Mouse (Mus musculus): Measurements from ENCODE around the gene Aven.

Aven gene

DNA sequence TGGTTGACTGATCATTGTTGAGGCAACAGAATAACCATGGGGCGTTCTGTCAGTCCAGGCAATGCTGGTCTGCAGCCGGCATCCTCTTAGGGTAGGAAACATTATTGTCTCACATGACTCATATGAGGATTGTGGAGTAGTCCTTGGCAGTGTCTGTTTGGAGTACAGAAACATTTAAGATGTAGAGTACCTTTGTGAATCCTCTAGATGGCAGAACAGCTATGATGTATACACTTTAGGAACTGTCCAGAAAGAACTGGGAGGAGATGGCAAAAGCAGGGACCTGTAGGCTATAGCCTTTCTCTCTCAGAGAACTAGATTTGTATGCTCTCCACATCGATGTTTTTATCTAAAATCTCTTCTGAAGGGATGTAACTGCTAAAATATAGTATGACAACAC lies 34.2 kb downstream of the Aven start:
- in situ Hi-C loops (cut with MboI; ENCODE audit: unreplicated experiment in 2 of 2), result loop anchor here (25.0 kb wide), 2 partner anchors 235 to 910 kb away; no protein-coding TSS in a partner anchor

DNA sequence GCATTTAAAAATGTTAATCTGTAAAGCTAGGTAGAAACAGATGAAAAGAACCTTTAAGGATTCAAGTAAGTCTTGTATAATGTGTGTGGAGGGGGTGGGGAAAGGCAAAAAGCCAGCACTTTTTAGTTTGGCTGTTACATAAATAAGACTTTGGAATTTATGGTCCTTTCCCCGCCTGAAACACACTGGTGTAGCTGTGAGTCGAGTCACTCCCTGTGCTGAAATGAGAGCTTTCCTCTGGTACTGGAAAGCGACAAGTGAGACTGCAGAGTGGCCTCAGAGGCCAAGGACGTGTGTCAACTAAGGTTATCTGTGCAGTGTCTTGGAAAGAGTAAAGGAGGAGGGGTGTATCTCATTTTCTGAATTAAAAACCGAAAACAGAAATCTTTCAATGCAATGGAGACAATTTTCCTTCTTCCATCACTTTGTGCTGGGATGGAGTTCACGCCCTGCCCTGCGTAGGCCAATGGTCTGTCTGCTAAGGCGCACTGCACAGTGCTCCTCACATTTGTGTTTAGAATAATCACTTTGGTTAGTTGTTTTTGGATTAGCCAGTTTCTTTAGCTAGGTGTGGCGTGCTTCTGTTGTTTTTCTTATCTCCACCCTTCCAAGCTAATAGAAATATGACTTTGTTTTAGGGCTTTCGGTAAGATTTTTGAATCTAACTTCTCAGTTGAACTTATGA lies 40.2 kb downstream of the Aven start:
- in situ Hi-C loops (cut with MboI; ENCODE audit: unreplicated experiment in 2 of 2), result loop anchor here (25.0 kb wide), 2 partner anchors 229 to 904 kb away; no protein-coding TSS in a partner anchor

DNA sequence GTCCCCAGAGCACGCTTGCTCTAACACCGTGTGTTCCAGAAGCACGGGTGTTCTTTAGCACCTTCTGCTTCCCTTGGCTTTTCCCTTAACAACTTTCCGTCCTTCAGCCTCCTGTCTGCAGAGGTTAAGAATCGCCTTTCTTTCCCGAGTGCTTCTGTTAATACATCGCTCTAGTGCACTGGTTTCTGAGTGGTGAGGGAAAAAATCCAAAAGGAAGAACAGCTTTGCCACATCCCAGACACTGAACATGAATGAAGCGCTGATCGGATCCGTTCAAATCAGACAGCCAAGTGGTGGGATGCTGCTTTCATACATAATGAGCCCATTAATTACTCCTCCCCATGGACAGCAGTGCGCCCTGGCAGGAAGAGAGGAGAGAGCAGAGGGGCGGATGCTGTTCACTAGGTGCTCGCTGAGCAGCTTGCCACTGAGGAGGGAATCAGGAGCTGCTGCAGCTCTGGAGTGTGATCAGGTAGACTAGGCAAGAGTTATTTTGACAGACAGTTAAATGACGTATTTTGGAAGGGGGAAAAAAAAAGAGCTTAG lies 42.0 kb downstream of the Aven start:
- in situ Hi-C loops (cut with MboI; ENCODE audit: unreplicated experiment in 2 of 2), result loop anchor here (25.0 kb wide), 2 partner anchors 228 to 903 kb away; no protein-coding TSS in a partner anchor

DNA sequence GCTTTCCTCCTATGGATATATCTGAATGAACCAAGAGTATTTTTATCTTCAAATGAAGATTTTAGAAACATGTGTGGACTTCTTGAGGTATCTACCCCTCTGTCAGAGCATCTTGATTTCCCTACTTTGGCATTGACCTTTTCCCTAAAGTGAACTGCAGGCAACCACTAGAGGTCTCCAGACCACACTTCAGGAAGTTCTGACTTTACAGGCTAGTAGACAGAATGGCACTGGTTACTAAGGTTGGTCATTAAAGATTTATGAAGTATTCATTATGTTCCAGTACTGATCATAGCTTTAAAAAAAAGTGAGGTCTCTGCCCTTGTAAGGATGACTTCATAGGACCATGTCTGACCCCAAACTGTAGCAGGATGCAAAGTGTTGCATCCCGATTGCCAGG lies 46.0 kb downstream of the Aven start:
- in situ Hi-C loops (cut with MboI; ENCODE audit: unreplicated experiment in 2 of 2), result loop anchor here (25.0 kb wide), 2 partner anchors 224 to 899 kb away; no protein-coding TSS in a partner anchor

DNA sequence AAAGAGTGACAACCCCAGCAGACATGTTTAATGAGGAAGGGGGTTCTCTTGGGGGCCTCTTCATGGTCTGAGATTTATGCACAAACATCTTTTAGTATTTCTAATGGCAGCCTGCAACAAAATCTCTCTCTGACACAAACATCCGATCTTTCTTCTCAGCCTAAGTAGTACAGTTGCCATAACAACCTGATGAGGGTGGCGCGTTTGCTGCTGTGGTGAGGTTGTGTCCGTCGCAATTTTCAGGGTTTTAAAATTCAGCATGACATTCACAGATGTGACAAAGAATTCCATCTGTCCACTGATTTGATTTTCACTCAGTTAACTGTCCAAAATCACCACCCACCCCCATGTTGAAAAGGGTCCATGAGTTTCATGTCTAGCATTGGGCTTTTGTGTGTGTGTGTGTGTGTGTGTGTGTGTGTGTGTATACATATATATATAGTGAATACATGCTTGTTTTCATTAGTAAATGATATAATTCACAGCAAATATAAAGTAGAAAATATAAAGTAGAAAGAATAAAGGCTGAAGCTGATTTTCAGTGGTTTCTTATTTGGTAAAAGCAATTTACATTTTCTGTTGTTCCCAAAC lies 49.0 kb downstream of the Aven start:
- in situ Hi-C loops (cut with MboI; ENCODE audit: unreplicated experiment in 2 of 2), result loop anchor here (10.0 to 25.0 kb wide), 3 partner anchors 221 to 896 kb away; no protein-coding TSS in a partner anchor

DNA sequence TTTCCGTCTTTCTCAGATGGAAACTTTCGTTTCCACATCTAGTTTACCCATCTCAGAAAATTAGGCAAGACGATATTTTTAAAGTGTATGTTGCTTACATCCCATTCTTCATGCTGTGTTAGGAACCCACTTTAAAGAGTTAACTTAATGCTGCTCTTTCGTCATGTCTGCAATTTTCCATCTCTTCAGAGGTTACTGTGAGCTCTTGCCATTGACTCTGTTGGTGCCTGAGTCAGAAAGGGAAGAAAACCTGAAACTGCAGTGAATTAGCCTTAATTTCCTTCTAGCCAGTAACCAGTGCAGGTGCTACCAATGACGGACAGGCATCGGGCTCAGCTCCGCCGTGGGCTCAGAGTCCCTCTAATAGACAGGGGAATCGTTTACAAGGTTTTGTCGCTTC lies 63.8 kb downstream of the Aven start:
- in situ Hi-C loops (cut with MboI; ENCODE audit: unreplicated experiment in 2 of 2), result no loop called here

DNA sequence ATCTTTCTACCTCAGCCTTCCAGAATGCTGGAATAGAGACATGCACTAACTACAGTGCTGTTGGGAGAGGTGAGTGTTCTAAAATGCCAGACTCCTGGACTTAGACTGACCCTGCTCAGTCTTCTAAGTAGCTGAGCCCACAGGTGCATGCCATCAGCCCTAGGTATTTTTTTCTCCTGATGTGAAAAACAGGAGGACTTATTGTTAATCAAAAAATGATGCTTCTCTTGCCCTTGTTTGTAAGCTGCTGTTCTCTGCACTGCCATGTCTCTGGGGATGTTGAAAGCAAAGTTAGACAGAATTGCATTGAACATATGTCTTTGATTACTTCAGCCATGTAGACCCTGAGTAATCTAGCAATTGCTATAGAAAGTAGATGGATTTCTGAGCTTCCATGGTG lies 64.7 kb downstream of the Aven start:
- in situ Hi-C loops (cut with MboI; ENCODE audit: unreplicated experiment in 2 of 2), result no loop called here

DNA sequence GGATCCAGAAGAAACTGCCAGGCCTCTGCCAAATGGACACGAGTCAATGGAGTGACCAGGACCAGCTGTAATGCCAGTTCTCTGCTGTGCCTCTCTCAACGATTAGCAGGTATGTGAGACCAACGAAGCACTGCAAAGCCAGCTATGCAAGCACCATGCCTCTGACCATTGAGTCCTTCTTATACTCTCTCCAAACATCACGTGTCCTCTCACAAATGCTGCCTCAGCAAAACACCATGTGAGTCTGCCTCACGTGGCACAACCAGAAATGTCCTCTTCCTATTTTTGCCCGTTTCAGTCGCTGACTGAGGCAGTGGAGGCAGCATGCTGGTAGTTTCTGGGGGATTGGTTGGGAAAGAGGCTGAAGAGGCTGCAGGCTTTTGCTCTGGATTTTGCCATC lies 68.8 kb downstream of the Aven start:
- in situ Hi-C loops (cut with MboI; ENCODE audit: unreplicated experiment in 2 of 2), result no loop called here

DNA sequence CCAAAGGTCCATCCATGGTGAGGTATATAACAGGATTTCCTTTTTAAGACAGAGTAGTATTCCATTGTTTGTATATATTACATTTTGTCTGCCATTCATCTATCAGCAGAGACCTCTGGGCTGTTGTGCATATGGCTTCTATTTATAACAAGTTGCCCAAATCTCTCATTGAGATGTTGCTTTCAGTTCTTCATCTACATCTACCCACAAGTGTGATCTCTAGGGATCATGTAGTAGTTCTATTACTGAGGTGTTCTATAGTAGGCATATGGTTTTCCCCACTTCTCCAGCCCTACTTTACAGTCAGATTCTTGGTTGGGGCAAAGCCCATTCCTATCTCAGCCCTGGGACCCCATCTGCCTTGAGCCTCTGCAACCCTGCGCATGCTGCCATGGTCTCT lies 72.3 kb downstream of the Aven start:
- in situ Hi-C loops (cut with MboI; ENCODE audit: unreplicated experiment in 2 of 2), result no loop called here

DNA sequence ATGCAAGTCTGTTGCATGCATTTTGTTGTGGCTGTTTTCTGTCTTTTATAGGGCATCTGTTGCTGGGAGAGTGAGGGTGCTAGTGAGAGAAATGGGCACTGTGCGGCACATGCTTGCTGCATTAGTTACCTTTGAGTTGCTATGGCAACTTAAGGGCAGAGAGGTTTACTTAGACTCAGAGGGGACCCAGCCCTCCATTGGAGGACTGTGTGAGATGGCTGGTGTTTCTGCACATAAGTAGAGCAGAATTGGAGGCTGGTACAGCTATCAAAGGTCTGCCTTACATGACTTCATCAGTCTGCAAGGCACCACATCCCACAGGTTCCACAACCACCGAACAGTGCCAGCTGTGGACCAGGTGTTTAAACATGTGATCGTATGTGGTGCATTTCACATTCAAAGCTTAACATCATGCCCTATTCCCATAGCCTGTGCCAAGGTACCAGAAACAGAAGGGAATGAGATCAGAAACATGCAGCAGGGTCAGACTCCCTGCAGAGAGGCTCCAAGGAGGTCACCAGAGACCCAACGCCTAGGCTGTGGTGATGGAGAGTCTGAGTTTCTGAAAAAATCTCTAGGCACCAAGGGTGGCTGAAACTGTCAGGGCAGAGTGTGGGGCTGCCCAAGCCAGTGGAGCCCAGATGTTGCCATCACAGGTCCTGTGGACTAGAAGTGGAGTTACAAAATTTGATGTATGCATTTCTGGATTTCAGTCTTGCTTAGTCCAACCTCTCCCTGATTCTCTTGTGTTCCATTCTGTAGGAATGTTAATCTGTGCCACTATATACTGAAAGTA lies 73.7 kb downstream of the Aven start:
- in situ Hi-C loops (cut with MboI; ENCODE audit: unreplicated experiment in 2 of 2), result no loop called here

DNA sequence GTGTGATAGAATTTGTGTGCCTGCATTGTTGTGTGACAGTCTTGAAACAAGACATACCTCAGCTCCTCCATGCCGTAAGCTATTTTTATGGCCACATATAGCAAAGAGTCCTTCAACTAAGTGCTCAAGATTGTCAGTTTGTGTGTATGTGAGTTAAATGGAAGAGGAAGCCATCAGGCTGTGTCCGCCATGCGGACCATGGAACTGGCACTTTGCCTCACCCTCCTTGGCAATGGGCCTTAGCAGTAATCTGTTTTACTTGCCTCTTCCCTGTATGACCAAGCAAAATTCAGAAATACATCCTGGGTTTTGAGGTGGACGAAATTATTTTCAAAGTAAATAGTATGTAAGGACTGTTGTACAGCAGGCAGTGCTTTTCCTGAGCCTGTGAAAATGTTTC lies 75.0 kb downstream of the Aven start:
- in situ Hi-C loops (cut with MboI; ENCODE audit: unreplicated experiment in 2 of 2), result no loop called here

DNA sequence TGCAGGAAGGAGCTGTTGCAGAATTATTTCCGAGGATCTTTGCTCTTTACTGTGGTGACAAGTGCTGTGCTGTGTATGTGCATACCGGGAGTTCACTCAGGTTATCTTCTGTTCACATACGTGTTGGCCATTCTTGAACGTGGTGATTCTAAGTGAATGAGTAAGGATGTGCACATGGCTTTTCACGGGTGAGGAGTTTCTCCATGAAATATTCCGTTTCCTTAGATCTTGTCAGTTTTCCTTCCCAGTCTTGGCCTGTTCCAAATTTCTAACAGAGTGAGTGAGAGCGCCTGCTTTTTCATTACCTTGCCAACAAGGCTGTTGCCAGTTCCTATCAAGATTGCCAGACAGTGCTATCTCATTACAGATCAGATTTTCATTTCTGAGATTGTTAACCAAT lies 98.2 kb downstream of the Aven start:
- in situ Hi-C loops (cut with MboI; ENCODE audit: unreplicated experiment in 2 of 2), result no loop called here

DNA sequence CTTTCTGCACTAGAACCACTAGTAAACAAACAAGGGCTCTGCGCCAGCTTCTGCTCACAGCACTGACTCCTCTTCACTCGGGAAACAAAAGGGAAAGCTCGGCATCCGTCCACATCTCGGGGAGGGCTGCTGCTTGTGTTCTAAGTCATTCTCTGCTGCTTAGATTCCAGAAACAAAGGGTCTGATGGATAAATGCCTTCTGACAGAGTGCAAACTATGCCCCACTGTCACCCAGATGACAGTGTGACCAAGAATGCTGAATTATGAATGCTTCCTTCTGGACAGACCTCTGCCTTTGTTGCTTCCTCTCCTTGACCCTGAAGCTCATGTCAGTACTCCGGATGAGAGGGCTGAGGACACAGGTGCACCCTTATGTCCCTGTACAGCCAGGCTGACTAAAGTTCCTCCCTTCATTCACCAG lies 98.7 kb downstream of the Aven start:
- in situ Hi-C loops (cut with MboI; ENCODE audit: unreplicated experiment in 2 of 2), result no loop called here

DNA sequence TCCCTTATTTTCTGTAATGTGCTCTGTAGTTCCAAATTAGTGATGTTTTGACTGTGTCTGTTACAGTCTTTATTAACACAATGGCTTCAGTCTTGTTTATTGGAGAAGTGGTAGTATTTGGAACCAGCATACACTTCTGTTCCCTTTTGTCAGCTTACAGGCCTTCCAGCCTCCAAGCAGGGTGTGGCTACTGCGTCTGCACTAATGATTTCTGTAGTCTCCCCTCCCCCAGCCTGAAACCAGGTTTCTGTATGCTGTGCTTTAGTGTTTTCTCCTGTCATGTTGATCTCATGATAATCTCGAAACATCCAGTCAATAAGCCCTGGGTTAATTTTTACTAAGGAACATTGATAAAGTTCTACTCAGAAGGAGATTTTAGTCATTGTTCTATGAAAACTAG lies 100.6 kb downstream of the Aven start:
- in situ Hi-C loops (cut with MboI; ENCODE audit: unreplicated experiment in 2 of 2), result no loop called here

DNA sequence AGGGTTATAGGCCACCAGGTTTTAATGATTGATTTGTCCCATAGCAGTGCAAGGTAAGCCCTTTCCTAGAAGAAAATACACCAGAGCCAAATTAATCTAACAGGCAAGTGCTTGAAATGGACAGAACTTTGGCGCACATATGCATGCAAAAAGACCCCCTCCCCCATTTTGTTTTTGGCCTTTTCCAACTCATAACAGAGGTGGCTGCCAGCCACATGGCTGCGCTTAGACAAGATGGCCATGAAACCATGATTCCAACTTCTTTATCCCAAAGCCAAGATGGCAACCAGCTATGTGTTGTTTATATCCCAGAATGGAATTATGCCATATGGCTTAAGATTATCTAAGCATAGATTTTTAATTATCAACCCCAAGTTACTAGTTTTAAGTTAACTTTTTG lies 101.0 kb downstream of the Aven start:
- in situ Hi-C loops (cut with MboI; ENCODE audit: unreplicated experiment in 2 of 2), result no loop called here

DNA sequence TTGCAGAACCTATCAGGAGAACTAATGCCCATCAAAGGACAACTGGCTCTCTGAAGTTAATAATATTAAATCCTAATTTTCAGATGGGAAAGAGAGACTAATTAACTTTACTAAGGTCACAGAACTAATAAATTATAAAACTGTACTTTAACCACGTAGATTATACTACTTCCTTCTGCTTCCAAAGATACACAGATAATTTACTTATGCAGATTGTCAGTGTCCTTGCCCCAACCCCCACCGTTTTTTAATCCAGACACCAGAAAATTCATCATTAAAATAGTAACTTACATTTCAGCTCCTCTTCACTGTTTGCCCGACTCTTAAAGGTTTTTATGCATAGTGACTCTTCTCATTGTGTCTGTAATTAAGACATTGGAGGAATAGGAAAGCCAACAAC lies 103.0 kb downstream of the Aven start:
- in situ Hi-C loops (cut with MboI; ENCODE audit: unreplicated experiment in 2 of 2), result no loop called here

DNA sequence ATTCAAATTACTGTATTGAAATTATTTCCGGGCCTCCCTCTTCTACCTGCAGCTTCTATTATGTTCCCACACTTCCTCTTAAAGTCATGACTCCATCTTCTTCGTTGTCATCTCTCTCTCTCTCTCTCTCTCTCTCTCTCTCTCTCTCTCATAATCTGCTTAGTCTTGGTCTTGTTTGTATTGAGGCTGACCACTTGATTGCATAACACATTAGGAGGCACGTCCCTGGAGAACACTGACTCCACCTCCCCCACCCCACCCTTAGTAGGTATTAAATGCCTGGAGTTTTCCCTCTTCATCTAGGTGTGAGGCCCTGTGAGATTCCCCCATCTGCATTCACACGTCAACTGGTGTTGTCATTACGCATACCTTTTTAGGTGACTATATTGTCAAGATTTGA lies 103.7 kb downstream of the Aven start:
- in situ Hi-C loops (cut with MboI; ENCODE audit: unreplicated experiment in 2 of 2), result no loop called here

DNA sequence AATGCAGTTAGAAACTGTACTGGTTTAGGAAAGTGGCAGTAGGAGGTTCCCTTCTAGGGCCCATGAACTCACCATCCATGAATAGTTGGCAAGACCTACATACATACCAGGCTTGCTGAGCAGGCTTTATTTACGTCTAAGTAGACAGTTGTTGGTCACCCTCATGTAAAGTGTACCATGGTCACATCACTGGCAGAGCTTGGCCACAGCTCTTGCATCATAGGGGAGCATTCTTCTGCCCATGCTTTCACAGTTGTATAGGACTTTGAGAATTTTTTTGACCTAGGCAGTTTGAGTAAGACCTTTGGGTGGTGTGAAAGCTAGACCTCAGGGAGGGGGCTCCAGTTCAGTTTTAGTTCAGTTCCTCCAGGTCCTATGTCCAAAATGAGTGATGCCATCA lies 104.3 kb downstream of the Aven start:
- in situ Hi-C loops (cut with MboI; ENCODE audit: unreplicated experiment in 2 of 2), result no loop called here

DNA sequence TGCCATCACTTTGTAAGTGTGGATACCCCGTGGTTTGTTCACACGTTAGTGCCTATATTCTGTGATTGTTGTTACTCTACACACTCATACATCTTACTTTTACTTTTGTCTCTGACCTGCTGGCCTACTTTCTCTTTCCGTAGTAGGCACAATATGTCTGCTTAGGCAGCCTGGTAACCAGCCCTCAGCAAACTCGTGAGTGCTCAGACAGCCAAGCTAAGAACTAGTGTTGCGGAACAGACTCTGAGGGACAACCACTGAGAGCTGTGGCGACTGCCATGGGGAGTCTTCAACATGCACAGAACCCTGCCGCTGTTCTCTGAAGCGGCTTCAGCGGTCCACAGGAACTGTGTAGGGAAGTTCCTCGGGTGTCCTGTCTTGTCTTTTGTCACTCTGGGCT lies 107.5 kb downstream of the Aven start:
- in situ Hi-C loops (cut with MboI; ENCODE audit: unreplicated experiment in 2 of 2), result no loop called here

DNA sequence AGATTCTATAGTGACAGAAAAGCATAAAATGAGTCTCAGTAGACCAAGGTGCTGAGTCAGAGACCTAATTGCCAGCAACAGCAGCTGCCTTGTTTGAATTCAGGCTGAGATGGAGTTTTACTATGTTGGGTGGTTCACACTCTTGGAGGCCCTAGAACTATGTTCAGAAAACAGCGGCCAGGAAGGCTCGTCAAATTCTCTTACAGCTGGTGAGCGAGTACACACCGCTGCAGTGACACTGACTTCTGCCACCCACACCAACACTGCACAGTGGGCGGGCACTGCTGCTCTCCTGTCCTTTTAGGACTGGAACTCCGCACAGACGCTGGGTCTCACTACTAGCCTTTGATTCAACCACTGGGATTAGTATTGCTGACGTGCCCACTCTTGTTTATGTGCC lies 109.7 kb downstream of the Aven start:
- in situ Hi-C loops (cut with MboI; ENCODE audit: unreplicated experiment in 2 of 2), result no loop called here

DNA sequence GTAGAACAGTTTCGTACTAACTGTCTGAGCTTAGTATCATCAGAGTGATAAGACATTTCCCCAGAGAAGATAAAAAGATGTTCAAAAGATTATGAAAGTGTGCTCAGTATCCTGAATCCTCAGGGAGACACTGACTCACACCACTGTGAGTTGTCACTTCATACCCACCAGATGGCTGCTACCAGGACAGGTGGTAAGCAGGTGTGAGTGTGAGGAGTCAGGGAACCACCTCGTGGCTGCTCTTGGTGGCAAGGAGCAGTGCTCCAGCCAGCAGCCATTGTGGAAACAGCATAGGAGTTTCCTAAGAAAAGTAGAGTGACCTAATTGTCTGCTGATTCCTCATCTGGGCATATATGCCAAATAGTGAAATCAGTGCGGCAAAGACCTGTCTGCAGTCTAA lies 113.8 kb downstream of the Aven start:
- in situ Hi-C loops (cut with MboI; ENCODE audit: unreplicated experiment in 2 of 2), result no loop called here
